Mouse (Mus musculus) B cell, adult 2 months (primary cell): Measurements from ENCODE around the gene Rbm38.

Experiments used
- DNase-seq, 2 experiments: peaks; one replicate each; pipeline ENCODE4 v3.0.0; 2022

Gene Rbm38

DNA sequence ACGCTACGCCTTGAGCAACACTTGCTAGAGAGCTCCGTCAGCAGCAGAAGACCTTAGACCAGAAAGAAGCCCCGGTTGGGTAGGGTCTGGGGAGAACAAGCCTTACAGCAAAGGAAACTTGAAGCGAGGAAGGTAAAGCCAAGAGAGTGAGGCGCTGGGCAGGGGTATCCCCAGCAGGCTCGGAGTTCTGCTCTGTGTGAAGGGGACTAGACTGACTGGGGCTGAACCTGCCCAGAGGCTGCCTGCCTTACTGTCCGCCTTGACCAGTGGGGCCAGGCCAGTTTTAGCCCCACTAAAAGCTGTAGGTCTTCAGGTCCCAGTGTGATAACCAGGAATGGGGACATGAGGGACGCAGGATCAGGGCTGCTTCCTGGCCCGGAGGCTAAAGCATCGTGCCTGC, at the start of gene Rbm38:
Rbm38 (plus strand) TSS at position 69 of the 400 bp plus-strand sequence.
- DNase-seq, result no peak

DNA sequence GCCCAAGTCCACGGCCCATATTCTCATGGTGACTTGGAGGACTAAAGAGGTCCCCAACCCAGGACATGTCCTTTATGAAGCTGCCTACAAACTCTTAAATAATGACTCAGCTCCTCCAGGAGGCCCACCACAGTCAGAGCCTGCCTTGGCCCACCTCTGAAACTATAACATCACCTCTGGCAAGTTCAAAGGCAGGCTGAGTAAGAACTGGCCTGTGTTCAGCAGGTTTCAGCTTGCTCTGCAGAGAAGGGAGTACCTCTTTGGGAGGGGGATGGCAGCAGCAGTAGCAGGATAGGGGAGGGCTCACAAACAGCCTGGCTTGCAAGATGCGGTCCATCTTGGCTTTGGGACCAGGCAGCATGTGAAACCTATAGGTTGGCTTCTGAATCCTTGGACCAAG, 48.4 kb upstream of the Rbm38 start:
- no peak for DNase-seq

DNA sequence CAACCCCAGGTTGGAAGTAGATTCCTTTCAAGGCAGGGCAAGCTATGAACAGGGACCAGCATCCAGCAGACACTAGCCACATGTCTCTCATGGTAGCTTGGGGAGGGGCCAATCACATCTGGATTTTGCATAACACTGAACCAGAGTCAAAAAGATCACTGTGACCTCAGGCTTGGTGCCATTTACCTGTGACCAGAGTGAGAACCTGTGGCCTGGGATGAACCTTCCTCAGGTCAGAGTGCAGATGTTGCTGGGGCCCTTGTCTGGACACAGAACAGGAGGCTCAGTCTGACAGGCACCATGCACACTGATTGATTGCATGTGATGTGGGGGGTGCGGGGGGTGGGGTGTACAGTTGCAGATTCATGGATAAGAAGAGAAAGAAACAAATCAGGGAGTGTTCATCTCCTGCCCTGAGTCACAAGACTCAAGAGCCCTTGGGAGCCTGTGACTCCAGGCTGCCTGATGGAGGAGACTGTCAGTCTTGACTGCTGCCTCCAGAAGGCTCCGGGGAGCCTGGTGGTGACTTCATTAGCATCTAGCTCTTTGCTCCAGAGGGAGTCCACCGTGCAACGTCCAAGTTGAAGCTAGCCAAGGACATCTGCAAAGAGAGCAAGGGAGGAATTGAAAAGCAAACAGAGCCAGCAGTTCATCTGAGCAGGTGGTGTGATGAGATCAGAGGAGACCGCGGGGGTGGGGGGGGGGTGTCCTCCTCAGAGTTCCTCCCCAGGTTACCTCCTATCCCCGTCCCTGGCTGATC, 46.3 kb upstream of the Rbm38 start:
- DNase-seq, result no peak

DNA sequence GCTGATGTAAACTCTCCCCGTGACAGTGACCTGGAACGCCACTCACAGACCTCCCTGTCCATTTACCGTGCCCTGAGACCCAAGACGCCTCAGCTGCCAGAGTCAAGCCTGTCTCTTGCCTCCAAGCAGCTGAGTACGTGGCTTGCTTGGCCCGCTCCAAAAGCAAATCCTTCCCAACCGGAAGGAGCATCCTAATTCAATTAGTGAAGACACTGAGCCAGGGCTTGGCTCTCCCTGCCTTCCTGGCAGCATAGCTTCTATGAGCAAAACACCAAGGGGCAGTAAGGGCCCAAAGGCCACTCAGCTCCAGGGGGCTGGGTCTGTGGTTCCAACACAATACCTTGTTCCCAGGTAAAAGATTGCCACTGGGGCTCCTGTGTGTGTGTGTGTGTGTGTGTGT, 45.6 kb upstream of the Rbm38 start:
- no peak for DNase-seq

DNA sequence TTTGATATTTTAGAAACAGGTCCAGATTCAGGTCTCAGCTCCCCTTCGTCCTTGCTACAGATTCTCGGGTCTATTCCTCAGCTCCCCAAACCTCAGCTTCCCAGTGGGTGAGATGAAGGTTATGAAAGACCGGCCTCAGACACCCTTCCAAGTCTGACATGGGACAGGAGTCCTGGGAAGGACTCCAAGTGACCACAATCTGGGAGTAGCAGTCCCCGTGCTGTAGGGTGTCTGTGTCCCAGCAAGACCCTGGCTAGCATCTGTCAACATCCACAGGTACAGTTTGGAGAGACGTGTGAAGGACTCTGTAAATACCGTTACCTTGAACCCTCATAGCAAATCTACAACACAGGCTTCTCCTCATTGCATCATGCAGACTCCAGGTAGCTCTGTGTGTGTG, 45.1 kb upstream of the Rbm38 start:
- no peak for DNase-seq

DNA sequence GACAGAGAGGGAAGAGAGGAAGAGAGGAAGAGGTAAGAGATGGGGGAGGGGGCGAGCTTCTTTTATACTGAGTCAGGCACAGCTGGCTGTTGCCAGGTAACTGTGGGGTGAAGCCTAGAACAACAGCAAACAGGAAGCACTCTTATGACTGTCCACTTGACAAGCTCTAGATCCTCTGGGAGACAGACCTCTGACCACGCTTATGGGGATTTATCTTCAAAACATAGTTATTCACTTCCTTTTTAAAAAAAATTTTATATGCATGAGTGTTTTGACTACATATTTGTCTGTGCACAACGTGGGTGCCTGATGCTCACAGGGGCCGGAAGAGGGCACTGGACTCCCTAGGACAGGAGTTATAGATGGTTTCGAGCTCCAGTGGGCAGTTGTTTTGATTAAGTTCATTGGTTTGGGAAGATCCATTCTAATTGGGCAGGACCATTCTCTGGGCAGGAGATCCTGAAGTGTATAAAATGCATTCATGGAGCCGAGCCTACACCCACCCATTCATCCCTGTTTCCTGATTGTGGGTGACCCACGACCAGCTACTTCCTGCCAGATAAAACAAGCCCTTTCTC, 43.5 kb upstream of the Rbm38 start:
- peak; percentile 66 to 73 for DNase-seq

DNA sequence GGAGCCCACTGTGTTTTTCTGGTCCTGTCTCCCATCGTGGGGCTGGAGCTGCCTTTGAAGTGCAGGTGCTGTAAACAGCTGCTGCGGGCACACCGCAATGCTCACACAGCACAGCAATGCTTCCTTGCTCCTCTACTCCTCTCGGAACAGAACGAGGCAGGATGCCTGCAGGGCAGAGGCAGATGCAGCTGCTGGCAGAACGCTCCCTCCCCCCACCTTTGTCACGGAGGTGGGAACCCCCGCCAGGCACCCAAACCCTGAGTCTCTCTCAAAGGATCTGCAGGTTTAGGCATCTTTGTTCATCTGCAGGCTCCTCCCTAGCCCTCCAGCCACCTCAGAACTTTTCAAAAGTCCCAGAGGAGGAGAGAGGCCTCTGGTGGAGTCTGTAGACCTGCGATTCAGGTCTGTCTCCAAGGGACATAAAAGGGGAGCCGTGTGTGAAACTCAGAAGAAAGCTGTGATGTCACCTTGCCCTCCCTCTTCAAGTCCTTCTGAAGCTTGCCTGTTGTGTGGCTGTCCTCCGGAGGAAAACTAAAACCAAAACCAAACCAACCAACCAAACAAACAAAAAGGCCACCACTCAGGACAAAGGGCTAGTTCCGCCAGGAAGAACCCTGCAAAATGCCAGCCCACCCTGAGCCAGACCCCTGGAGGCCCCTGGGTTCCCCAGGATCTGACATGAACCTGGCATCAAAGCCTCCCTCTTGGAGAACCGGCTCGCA, 42.7 kb upstream of the Rbm38 start, which contains the start of gene Spo11:
Spo11 (plus strand) TSS at position 292 of the 722 bp plus-strand sequence.
- DNase-seq, result peak; percentile 65 to 71

DNA sequence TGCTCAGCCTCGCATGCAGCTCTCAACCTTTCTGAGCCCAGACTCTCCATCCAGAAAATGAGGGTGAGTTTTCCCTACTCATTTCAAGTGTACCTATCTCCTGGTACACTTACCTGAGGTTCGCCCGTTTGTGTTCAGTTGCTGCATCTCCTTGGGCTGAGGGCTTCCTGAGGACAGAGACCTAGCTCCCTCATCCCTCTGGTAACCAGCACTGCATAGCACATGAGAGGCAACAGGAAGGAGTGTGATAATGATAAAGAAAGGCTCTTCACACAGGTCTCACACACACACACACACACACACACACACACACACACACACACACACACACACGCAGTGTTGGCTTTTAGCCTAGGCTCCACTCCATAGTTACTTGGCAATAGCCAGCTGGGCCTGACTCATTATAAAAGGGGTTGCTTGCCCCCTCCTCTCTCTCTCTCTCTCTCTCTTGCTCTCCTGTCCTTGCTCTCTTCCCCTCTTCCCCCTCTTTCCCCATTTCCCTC, 42.1 kb upstream of the Rbm38 start:
- DNase-seq, result peak in 1 of 2 experiments; percentile 9

DNA sequence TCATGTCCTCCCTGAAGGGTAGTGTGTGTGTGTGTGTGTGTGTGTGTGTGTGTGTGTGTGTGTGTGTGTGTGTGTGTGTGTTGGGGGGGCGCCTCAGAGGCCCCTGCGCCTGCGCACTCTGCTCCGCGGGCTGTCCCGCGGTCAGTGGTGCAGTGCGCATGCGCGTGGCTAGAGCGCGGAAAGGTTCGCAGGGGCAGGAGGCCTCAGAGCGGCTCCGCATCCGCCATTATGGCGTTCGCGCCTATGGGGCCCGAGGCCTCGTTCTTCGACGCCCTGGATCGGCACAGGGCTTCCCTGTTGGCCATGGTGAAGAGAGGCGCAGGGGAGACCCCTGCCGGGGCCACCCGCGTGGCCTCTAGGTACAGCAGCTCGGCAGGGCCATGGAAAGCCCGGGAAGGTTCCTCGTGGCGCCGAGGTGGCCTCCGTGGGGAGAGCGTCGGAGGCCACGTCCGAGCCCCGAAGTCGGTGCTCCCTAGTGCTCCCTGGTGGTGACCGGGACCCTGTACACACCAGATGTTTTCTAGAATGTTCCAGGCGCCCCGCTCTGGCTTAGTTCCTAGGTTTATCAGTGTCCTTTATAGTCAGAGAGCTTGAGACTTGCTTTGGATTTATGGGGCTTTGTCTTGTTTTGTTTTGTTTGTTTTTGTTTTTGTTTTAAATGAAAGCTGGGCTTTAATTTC, 40.5 kb upstream of the Rbm38 start:
- no peak for DNase-seq

DNA sequence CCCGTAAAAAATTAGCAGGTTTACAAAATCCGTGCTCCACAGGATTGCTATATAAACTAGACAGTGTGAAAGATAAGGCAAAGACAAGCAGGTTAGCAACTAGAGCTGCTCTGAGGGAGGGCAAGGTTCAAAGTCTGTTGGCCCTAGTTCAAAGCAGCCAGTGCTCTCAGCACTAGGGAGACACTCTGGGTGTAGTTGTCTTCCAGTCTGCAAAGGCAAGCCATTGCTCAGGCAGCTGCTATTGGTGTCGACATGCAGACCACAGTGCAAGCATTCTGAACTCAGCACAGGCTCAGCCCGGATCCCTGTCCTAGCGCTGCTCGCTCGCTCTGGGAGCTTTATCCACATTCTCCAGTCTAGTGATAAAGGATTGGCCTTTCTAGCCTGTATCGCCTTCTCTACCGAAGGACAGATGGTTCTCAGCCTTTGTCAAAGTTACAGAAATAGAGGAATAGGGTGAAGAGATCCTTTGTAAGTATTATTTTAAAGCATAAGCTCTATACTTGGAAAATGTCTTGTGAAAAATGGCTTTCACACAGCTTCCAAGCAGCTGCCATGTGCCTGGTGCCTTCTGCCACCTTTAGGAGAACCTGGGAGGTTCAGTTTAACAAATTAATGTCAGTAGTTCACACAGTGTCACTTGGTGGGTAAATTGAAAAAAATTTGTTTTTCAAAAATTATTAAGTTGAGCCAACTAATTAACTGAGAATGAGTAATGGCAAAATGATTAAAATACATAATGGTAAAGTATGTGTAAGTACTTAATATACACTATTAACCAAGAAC, 37.3 kb upstream of the Rbm38 start:
- no peak for DNase-seq

DNA sequence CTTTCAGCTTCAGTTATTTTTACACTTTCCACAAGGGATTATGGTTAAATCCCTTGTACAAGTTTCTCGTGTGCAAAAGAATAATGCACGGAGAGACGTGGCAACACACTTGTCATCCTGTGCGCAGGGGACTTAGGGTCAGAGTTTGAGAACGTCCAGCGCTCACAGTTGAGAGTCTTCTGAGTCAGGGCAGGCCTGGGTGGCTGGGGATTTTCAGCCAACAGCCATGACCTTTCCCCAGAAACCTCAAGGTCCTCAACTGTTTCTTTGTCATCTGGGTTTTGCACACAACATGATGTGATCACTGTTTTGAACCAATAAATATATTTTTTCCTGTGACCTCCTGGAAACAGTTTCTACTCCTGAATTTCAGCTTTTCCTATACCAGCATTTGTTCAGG, 30.1 kb upstream of the Rbm38 start:
- DNase-seq, result no peak

DNA sequence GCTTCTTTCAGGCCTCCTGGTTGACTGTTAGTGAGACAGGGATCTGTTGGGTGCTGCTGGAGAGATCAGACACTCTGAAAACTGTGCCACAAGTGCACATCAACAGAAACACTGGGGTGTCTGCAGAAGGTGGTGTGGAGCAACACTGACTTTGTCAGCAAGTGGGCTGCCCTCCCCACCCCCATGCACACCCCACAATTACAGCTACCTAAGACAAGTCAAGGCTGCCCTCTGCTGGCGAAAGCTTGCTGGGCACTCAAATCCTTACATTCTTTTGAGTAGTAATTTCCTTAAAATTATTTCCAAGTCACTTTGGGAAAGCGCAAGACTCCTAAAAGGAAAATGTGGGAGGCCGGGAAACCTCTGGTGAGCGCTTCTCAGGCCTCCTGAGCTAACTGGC, 24.1 kb upstream of the Rbm38 start:
- DNase-seq, result peak; percentile 83 to 84

DNA sequence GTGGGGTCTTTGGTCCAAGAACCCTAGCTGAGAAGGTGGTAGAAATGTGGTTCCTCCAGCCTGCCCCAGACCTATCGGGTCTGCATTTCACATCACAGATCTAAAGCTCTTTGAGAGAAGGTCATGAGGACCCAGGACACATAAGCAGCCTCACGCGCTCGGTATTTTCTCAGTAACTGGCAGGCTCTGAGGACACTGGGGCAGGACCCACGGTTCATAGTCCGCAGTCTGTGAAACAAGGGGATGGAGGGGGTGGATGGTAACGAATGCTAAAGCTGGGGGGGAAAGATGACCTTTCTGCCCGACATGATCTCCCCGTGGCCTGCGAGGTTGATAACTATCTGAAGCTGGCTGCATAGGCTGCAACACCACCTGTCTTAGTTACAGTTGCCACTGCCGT, 22.6 kb upstream of the Rbm38 start:
- no peak for DNase-seq

DNA sequence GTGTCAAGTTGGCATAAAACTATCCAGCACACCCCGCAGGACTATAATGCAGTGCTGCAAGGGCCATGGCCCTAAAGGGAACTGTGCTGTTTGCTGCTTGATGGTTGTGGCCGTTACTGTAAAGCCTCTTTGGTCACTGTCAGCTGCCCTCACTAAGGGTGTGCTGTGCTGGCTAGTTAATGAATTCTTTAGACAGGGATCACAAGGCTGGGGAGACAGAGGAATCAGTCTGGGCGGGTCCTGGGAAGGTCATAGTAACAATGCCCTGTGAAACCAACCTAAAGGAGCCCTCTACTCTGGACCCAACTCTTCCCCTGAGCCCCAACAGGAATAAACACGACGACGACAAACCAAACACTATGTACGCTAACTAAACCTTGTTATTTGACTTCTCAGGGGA, 21.8 kb upstream of the Rbm38 start:
- no peak for DNase-seq

DNA sequence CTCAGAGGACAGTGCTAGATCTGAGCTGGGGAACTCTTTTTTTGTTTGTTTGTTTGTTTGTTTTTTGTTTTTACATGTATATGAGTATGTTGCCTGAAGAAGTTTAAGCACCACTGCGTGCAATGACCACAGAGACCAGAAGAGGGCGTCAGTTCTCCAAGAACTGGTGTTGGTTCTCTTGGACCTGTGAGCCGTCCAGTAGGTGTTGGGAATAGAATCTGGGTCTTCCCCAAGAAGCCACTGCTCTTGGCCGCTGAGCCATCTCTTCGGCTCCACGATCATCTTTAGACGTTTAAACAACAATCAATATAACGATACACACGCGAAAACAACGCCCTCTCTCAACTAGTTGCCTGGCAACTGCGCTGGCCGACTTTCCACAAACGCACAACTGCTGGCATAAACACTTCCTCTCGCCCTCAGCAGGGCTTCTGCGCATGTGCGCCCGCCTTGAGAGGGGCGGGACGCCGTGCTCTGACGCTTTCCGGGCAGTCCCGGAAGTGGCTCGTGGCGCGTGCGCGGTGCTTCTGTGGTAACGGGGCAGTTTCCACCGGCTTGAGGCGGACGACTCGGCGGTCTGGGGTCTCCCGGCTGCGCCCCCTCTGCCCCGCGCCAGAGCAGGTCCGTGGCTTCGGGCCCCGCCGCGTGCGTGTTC, 20.5 kb upstream of the Rbm38 start, which contains the start of gene Rae1:
Rae1 (plus strand) TSS at position 488 of the 655 bp plus-strand sequence.
- peak; percentile 99 to 100 for DNase-seq

DNA sequence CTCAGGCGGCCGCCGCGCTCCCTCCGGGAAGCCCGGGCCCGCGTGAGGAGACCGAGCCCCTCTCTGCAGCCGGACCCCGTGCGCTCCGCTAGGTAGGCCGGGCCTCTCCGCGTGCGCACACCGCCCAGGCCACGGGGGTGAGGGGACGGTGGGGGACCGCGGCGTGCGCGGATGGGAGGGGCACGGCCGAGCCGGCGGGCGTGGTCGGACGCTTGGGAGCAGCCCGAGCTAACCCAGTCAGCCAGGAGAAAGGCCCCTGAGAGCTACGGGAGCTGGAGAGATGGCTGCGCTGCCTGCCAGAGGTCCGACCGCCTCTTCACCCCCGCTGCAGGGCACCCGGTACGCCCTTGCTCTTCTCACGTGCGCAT, 20.0 kb upstream of the Rbm38 start:
- DNase-seq, result no peak

DNA sequence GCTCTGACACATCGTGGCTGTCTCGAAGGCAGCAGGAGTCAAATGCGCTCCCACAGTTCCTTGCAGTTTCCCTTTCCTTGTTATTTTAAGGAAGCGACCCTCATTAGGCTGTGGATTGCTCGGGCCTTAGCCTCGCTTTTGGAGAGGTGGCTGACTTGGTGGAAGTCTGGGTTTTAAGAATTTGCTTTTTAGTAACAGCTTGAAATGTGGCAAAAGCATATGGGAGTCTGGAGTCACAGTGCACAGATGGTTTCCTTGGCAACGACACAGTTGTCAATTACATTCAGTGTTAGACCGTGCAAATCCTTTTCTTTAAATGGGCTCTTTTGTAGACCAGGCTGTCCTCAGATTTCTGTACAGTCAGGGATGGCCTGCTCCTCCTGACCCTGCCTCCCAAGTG, 19.4 kb upstream of the Rbm38 start:
- no peak for DNase-seq

DNA sequence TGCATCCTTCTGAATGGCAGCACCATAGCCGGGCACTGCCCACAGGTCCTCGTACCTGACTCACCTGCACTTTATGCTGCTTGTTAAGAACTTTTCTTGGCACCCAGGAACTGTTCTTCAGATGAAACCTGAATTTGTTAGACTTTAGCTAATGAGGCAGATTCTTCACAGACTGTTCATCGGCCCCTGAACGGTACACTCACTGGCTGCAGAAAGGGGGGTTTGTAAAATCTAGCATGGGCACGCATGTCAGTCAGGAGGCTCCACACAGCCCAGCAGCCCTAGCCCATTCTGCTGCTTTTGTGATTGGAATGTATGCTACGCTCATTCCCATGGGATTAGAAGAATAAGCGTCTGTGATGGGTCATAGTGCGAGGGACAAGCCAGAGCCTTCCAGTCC, 16.6 kb upstream of the Rbm38 start:
- DNase-seq, result no peak

DNA sequence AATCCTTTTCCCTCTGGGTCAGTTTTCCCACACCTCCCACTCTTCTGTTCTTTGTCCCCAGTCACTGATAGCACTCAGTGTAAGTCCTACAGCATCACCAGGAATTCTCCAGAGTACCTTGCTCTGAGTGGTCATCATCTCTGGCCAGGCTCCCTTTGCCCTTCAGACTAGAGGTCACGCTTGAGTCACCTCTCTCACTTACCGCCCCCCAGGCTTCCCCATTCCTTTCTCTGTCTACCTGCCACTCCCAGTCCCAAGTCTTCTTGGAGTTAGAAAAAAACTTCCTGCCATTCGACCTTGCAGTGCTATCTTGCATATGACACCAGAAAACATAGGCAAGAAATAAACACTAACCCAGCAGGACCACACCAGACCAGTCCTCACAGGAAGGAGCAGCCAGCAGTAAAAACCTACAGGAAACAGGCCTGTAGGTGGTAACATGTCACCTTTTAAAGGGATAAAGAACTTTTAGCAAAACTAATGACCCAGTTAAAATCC, 10.0 kb upstream of the Rbm38 start:
- DNase-seq, result no peak

DNA sequence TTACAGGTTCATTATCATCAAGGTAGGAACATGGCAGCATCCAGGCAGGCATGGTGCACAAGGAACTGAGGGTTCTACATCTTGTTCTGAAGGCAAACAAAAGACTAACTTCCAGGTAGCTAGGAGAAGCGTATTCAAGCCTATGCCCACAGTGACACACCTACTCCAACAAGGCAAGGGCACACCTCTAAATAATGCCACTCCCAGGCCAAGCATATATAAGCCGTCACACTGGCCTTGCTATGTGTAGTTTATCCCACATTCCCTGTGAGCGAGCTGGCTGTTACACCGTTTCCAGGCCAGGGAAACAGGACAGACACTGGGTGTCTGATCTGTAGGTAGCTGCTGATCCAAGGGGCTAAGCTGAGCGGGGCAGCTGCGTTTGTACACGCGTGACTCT, 8.9 kb upstream of the Rbm38 start:
- no peak for DNase-seq

DNA sequence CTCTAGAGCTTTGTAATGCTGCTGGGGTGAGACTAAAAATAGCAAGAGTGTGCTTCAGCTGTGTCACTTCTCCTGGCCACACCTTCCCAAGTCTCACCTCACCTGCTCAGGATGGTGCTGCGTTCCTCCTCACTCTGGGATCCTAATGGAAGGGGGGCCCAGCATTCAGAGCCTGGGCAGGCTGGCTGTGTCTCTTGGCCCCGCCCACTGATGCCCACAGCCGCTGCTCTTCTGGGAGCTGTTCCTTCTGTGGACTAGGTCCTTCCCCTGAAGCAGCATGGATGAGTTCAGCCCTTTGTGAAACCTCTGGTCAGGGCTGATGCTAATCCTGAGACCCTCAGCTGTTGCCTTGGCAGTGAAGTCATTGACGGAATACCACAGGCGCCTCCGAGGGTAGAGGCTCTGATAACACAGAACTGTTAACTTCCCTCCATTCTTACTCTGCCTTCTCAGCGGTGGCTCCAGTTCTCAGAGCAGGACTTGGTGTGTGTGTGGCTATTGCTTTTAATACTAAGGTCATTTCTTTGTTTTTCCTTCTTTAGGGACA, 5.5 kb upstream of the Rbm38 start:
- DNase-seq, result no peak
